Mouse (Mus musculus) erythroblast, embryonic 14.5 days (primary cell): Measurements from ENCODE around the gene Stx4a.

ENCODE experiments used
- GATA1 ChIP-seq: IDR thresholded peaks from 2 replicates; pipeline ENCODE4 v1.6.1; 2012; ENCODE audit warnings: low read length, inconsistent platforms, mixed read lengths
- TAL1 ChIP-seq: IDR thresholded peaks from 3 replicates; pipeline ENCODE4 v1.6.1; 2012; ENCODE audit warnings: low read length, inconsistent platforms, mixed read lengths

GRCm38 (mm10) chr7:127890798-127891197, 66.7 kb downstream of the Stx4a start, which contains the start of gene Prss53:
- TF ChIP-seq TAL1, result no peak
- TF ChIP-seq GATA1, result no peak
